Mouse (Mus musculus) liver, postnatal 0 days (tissue): ENCODE measurements around the gene Cfap299. TPM values are rescaled to one million over a fixed set of nuclear protein-coding genes. Genes with fewer than 3 reads are reported as not detected.

Experiments
- ATAC-seq: fragments of 200-750 bp; cut with Nextera tagmentation; 2 replicates; pipeline ENCODE4 v1.8.0; 2017; ENCODE audit warnings: mild to moderate bottlenecking, moderate library complexity
- DNase-seq: peaks from one replicate; pipeline ENCODE4 v3.0.0-alpha.2; 2016
- H3K27ac ChIP-seq: fragments of 300-500 bp; sonication (generic); 2 replicates; pipeline ENCODE4 v1.5.1; 2014; ENCODE audit warnings: antibody characterized with exemption, moderate library complexity, mild to moderate bottlenecking, low read depth
- H3K27me3 ChIP-seq: fragments of 300-500 bp; sonication (generic); 2 replicates; pipeline ENCODE4 v1.6.1; 2014; ENCODE audit warnings: low read length, control low read depth, mixed read lengths; ENCODE audit not compliant: insufficient read depth
- H3K36me3 ChIP-seq: fragments of 300-500 bp; sonication (generic); replicated peaks from 2 replicates; pipeline ENCODE4 v1.6.1; 2014; ENCODE audit warnings: mild to moderate bottlenecking, control low read depth, low read length, moderate library complexity, mixed read lengths; ENCODE audit not compliant: insufficient read depth
- H3K4me1 ChIP-seq: fragments of 300-500 bp; sonication (generic); 2 replicates; pipeline ENCODE4 v1.6.1; 2014; ENCODE audit warnings: antibody characterized with exemption, mild to moderate bottlenecking, control low read depth; ENCODE audit not compliant: insufficient read depth
- H3K4me2 ChIP-seq: fragments of 300-500 bp; sonication (generic); 2 replicates; pipeline ENCODE4 v1.6.1; 2014; ENCODE audit warnings: low read depth, mild to moderate bottlenecking, low read length, moderate library complexity, mixed read lengths
- H3K4me3 ChIP-seq: fragments of 300-500 bp; sonication (generic); 2 replicates; pipeline ENCODE4 v1.5.1; 2014; ENCODE audit warnings: low read depth, low read length
- H3K9ac ChIP-seq: fragments of 300-500 bp; sonication (generic); replicated peaks from 2 replicates; pipeline ENCODE4 v1.6.1; 2014; ENCODE audit warnings: mild to moderate bottlenecking, moderate library complexity
- H3K9me3 ChIP-seq: fragments of 300-500 bp; sonication (generic); 2 replicates; pipeline ENCODE4 v1.6.1; 2016; ENCODE audit warnings: mild to moderate bottlenecking, control low read depth, low read length, mixed read lengths
- CTCF ChIP-seq: sonication (generic); IDR thresholded peaks from 2 replicates; pipeline ENCODE4 v1.5.1; 2016; ENCODE audit warnings: antibody characterized with exemption, low read depth
- EP300 ChIP-seq: IDR thresholded peaks from 2 replicates; pipeline ENCODE4 v1.6.1; 2016; ENCODE audit warnings: antibody characterized with exemption, low read depth, mild to moderate bottlenecking
- WGBS: fragments of 180-500 bp; shearing (Covaris S2); extraction: QIAGEN DNeasy Blood & Tissue Kit; methylation state at CpG from one replicate; pipeline ENCODE4 v1.1.7; 2014; ENCODE audit not compliant: insufficient replicate concordance; 5-methylcytosine and 5-hydroxymethylcytosine counted together
- polyA plus RNA-seq: library from polyadenylated mRNA; unstranded; fragments of >200 nt; fragmentation: Nextera tagmentation; extraction: Ambion mirVana; gene quantifications from 2 replicates; pipeline ENCODE4 v1.2.1, GENCODE M21; 2015

The Cfap299 gene
- polyA plus RNA-seq, 1 experiment from 2014 or later = not detected

DNA sequence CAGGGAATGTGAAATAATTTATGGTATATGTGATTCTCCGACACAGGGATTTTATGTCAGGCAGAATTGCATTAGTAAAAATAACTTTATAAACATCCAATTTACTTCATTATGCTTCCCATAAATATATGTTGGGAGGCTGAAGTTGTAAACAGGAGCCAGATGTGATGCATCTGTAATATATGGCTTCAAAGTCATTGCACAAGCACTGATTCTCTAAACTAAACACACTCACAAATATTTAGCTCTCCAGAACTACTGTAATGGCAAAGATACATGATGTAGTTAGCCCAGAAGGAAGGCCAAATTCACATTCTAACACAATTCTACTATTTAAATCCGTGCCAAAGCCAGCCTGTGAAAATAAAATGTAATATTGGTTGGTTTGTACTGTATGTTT lies 120.8 kb downstream of the Cfap299 start:
- no peak for TF ChIP-seq EP300
- no peak for TF ChIP-seq CTCF
- H3K27ac ChIP-seq = no peak overlapping the region
- H3K4me1 ChIP-seq = no peaks in the 10 kb centered on the region
- no peak overlapping the region for H3K9ac ChIP-seq
- ATAC-seq (no peak), DNase-seq (no peak)
- H3K4me2 ChIP-seq = no peak overlapping the region
- WGBS = 77% methylated on average over 2 of the region's 2 CpGs
- no peaks in the 10 kb centered on the region for H3K9me3 ChIP-seq
- no peaks in the 10 kb centered on the region for H3K27me3 ChIP-seq
- no peak overlapping the region for H3K4me3 ChIP-seq
- no peaks in the 10 kb centered on the region for H3K36me3 ChIP-seq

DNA sequence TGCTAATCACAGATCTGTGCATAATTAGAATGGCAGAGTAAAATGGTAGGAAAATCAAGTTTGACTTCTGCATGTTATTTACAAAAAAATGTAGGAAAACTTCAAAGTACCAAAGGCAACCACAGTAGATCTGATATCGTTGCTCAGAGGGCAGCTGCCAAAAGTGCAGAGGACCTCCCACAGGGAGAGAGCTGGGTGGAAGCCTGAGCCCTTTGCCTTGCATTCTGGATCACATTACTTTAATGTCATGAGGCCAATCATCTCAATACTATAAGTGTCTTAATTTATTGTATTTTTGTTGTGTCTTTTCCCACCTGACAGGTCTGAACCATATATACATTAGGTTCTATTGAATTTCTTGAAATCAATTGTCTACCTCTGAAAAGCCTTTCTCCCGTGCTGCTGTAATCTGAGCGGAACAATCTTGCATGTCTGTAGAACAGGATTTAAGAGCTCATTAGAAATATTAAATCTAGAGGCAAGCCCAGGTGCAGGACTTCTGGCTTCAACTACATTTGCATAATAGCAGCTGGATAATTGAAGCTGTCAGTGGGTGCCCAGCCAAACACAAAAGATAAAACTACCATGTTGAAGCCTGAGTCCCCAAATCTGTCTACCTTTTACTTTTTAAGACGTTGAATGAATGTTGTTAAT lies 137.9 kb downstream of the Cfap299 start:
- DNase-seq (no peak), ATAC-seq (no peak)
- Histone ChIP-seq H3K27me3 (no peaks in the 10 kb centered on the region), H3K9me3 (no peaks in the 10 kb centered on the region), H3K4me2 (no peak overlapping the region), H3K36me3 (no peaks in the 10 kb centered on the region), H3K9ac (no peak overlapping the region), H3K4me1 (no peaks in the 10 kb centered on the region), H3K27ac (no peak overlapping the region), H3K4me3 (no peak overlapping the region)
- TF ChIP-seq CTCF (no peak), EP300 (no peak)
- WGBS = 64% methylated on average over 4 of the region's 4 CpGs

DNA sequence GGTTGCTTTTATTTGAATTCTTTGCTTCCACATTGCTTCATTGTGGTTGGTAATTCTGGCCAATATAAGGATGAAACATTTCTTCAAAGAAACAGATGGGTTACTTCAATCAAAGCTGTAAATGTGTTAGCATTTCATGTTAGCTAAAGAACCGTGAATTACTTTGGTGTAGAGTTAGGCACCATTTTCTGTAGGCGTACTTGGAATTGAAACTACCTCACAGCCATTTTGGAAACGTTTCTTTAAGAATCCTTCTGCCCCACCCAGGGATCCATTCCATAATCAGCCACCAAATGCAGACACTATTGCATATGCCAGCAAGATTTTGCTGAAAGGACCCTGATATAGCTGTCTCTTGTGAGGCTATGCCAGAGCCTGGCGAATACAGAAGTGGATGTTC lies 140.9 kb downstream of the Cfap299 start:
- Histone ChIP-seq H3K9ac (no peak overlapping the region), H3K27ac (no peak overlapping the region), H3K36me3 (no peaks in the 10 kb centered on the region), H3K4me3 (no peak overlapping the region), H3K27me3 (no peaks in the 10 kb centered on the region), H3K4me2 (no peak overlapping the region), H3K9me3 (no peaks in the 10 kb centered on the region), H3K4me1 (no peaks in the 10 kb centered on the region)
- TF ChIP-seq CTCF (no peak), EP300 (no peak)
- no peak for ATAC-seq
- 71% methylated on average over 4 of the region's 4 CpGs for WGBS
- no peak for DNase-seq

DNA sequence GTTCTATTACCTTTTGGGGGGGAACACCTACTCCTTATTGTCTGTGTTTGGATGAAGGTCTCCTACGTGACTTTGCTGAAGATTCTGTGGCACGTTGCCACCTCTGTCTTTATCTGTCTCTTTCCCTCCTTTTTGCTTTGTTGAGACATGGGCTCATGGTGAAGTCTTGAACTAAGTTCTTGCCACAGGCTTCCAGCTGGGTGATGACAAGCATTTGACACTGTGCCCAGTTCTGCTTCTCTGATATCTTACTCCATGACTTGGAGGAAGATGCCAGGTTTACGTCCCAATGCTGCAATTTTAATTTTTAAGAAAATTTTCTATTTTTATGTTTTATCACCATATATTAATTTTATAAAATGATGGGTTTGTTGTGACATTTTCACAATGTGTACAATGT lies 147.4 kb downstream of the Cfap299 start:
- Histone ChIP-seq H3K9me3 (no peaks in the 10 kb centered on the region), H3K27ac (no peak overlapping the region), H3K4me1 (no peaks in the 10 kb centered on the region), H3K9ac (no peak overlapping the region), H3K36me3 (no peaks in the 10 kb centered on the region), H3K27me3 (no peaks in the 10 kb centered on the region), H3K4me2 (no peak overlapping the region), H3K4me3 (no peak overlapping the region)
- DNase-seq = no peak
- no peak for TF ChIP-seq CTCF
- TF ChIP-seq EP300 = no peak
- no peak for ATAC-seq
- 80% methylated on average over 3 of the region's 3 CpGs for WGBS

DNA sequence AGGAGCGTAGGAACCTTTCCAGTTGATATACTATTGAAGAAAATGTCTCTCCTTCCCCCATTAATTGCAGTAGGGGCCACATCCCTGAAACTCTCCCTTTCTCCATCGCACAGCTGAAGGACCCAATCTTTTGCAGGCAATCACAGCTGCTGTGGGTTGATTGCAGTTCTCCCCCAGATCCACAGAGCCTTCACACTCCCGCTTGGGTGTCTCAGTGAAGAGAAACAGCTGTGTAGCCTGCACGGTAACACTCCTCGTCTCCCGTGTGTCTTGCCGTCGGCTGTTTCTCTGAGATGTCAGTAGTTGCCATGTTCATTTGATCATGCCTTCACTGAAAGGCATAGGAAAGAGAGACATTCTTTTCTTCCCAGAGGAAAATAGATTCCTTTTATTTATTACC lies 148.2 kb downstream of the Cfap299 start:
- TF ChIP-seq EP300 = no peak
- no peak for TF ChIP-seq CTCF
- H3K27me3 ChIP-seq = no peaks in the 10 kb centered on the region
- ATAC-seq (no peak), DNase-seq (no peak)
- no peak overlapping the region for H3K9ac ChIP-seq
- 70% methylated on average over 8 of the region's 8 CpGs for WGBS
- no peak overlapping the region for H3K4me3 ChIP-seq
- no peak overlapping the region for H3K4me2 ChIP-seq
- H3K36me3 ChIP-seq = no peaks in the 10 kb centered on the region
- H3K27ac ChIP-seq = no peak overlapping the region
- H3K9me3 ChIP-seq = no peaks in the 10 kb centered on the region
- H3K4me1 ChIP-seq = no peaks in the 10 kb centered on the region

DNA sequence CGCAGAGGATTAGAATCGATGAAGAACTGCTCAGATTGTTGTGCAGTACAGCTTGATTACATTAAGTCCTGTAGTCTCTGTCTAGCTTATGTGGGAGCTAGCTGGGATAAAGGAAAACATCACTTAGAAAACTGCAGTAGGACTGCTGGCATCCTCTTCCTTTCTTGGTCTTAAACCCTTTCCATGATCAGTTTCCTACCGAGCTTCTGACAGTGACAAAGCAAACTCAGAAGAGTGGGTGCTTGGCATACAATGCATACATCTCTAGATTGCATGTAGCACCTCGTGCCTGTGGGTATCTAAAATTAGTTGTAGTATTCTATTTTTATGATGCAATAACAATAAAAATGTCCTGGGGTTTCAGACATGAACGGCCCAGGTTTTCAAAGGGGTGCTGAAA lies 154.4 kb downstream of the Cfap299 start:
- Histone ChIP-seq H3K4me1 (no peaks in the 10 kb centered on the region), H3K9ac (no peak overlapping the region), H3K27ac (no peak overlapping the region), H3K9me3 (no peaks in the 10 kb centered on the region), H3K4me3 (no peak overlapping the region), H3K27me3 (no peaks in the 10 kb centered on the region), H3K4me2 (no peak overlapping the region), H3K36me3 (no peaks in the 10 kb centered on the region)
- 73% methylated on average over 5 of the region's 5 CpGs for WGBS
- ATAC-seq = no peak
- no peak for TF ChIP-seq CTCF
- TF ChIP-seq EP300 = no peak
- no peak for DNase-seq

DNA sequence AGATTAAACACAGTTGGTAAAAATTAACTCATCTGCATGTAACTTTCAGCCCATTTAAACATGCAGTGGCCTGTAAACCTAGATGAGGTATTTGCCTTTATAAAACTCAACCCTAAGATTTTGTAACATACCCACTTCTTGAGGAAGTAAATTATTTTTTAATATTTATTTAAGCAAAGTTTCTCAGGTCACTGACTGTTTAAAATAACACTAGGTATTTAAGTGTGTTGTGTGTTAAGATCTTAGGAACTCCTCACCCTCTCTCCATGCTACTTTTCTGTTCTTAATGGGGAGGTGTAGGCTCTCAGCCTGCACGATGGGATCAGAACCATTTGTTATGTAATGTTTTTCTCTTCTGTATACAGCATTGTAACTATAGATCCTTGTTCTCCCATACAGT lies 156.1 kb downstream of the Cfap299 start:
- ATAC-seq = no peak
- Histone ChIP-seq H3K27ac (no peak overlapping the region), H3K36me3 (no peaks in the 10 kb centered on the region), H3K4me1 (no peaks in the 10 kb centered on the region), H3K4me3 (no peak overlapping the region), H3K4me2 (no peak overlapping the region), H3K9ac (no peak overlapping the region), H3K9me3 (no peaks in the 10 kb centered on the region), H3K27me3 (no peaks in the 10 kb centered on the region)
- DNase-seq = no peak
- 75% methylated on average over 1 of the region's 1 CpGs for WGBS
- TF ChIP-seq EP300 (no peak), CTCF (no peak)
